Mouse (Mus musculus): Measurements from ENCODE around the gene Ankrd55. TPM values are rescaled to one million over a fixed set of nuclear protein-coding genes. Genes with fewer than 3 reads are reported as not detected.

Gene Ankrd55
- polyA plus RNA-seq, 1 experiment, result not detected

DNA sequence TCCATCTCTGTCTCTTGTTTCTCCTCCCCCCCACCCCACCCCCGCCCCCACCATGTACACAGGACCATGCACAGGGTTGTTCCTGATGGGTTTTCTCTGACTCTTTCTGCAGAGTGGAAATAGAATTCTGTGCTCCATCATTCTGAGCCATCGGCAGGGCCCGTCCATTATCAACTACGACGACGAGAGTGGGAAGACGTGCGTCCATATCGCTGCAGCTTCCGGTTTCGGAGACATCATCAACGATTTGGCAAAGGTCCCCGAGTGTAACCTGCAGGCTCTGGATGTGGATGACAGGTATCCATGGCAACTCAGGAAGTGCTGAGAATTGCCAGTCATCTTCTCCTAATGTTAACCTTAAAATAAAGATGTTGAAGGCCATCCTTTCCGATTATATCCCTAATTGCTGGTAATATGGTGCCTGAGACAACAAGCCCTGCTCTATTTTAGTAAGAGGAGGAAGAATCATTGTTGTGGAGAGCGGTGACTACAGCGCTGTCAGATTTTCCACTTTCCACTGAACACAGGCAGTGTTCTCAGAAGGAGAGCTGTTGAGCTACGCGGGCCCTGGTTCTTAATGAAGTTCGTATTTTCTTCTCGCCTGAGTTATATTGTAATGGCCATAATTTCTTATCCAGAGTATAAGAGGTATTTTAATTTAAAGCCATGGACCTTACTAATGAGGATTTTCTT is 67.7 kb downstream of the Ankrd55 start:
- Histone ChIP-seq H3K4me1 (ENCODE audit: control insufficient read depth) (no peaks in the 10 kb centered on the region), H3K4me3 (replicated peaks) (no peak overlapping the region), H3K36me3 (ENCODE audit: control insufficient read depth) (no peaks in the 10 kb centered on the region)

DNA sequence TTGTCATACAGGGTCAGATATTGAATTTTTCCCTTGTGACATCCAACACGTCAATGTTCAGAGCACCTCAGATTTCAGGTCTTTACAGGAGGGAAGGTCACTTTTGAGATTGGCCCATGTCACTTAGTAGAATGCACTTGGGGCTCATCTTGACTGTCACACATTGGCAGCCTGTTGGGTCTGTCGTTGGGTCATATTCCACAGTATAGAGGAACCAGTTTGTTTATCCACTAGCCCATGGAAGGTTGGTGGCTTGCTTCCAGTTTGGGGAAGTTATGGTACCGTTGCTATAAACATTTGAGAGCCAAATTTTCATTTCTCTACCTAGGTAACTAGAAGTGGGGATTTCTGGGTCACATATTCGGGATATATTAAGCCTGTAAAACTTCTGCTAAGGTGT is 73.3 kb downstream of the Ankrd55 start:
- Histone ChIP-seq H3K4me1 (ENCODE audit: control insufficient read depth) (no peaks in the 10 kb centered on the region), H3K27me3 (ENCODE audit: control insufficient read depth) (no peaks in the 10 kb centered on the region), H3K4me3 (replicated peaks) (no peak overlapping the region), H3K9me3 (ENCODE audit: control insufficient read depth, low read length) (no peaks in the 10 kb centered on the region), H3K36me3 (ENCODE audit: control insufficient read depth) (no peaks in the 10 kb centered on the region)
- TF ChIP-seq GATA1 (IDR thresholded peaks at IDR 0.05; ENCODE audit: low read length) (no peak), TAL1 (IDR thresholded peaks at IDR 0.05; ENCODE audit: low read length) (no peak)

More for the DNA sequence above, 67.7 kb downstream of the Ankrd55 start:
- TF ChIP-seq GATA1 (IDR thresholded peaks at IDR 0.05; ENCODE audit: low read length), result no peak
- no peak for TF ChIP-seq TAL1 (IDR thresholded peaks at IDR 0.05; ENCODE audit: low read length)
- Histone ChIP-seq H3K9me3 (ENCODE audit: control insufficient read depth, low read length) (0 out of 2 replicates have a peak, but pooled peaks cover 2% of the 10 kb centered on the region), H3K27me3 (ENCODE audit: control insufficient read depth) (no peaks in the 10 kb centered on the region)

DNA sequence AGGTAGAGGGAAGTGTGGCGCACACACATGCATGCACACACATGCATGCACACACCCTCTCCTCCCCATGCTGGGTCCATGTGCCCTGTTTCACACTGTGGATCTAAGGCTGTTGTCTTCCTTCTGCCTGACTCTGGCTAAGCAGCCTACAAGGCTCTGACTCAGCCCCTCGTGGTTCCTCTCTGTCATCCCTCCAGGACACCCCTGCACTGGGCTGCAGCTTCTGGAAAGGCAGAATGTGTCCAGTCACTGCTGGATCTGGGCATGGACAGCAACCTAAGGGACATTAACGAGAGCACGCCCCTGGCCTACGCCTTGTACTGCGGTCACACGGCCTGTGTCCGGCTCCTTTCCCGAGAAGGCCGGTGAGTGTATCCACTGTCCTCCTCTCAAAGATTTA is 75.0 kb downstream of the Ankrd55 start:
- no peak overlapping the region for H3K4me3 ChIP-seq (replicated peaks)
- no peaks in the 10 kb centered on the region for H3K4me1 ChIP-seq (ENCODE audit: control insufficient read depth)
- no peaks in the 10 kb centered on the region for H3K36me3 ChIP-seq (ENCODE audit: control insufficient read depth)
- no peaks in the 10 kb centered on the region for H3K9me3 ChIP-seq (ENCODE audit: control insufficient read depth, low read length)
- TF ChIP-seq GATA1 (IDR thresholded peaks at IDR 0.05; ENCODE audit: low read length), result no peak
- no peak for TF ChIP-seq TAL1 (IDR thresholded peaks at IDR 0.05; ENCODE audit: low read length)
- H3K27me3 ChIP-seq (ENCODE audit: control insufficient read depth), result no peaks in the 10 kb centered on the region

DNA sequence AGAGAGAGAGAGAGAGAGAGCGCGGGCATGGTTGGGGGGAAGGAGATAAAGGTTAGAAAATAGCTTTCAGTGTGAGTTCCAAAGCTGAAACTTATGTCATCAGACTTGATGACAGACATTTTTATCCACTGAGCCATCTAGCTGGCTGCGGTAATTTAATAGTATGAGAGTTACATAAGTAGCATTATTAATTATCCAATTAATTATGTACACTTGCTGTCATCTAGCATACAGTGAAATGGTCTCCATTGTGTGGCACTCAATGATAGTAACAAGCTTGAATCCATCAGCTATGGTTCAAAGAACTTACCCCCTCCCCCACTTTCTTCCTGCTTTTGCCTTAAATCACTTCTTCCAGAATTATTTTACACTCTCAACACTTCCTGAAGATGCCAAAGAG is 75.5 kb downstream of the Ankrd55 start:
- Histone ChIP-seq H3K4me3 (replicated peaks) (no peak overlapping the region), H3K9me3 (ENCODE audit: control insufficient read depth, low read length) (no peaks in the 10 kb centered on the region), H3K27me3 (ENCODE audit: control insufficient read depth) (no peaks in the 10 kb centered on the region), H3K36me3 (ENCODE audit: control insufficient read depth) (no peaks in the 10 kb centered on the region), H3K4me1 (ENCODE audit: control insufficient read depth) (no peaks in the 10 kb centered on the region)
- TF ChIP-seq GATA1 (IDR thresholded peaks at IDR 0.05; ENCODE audit: low read length), result no peak

DNA sequence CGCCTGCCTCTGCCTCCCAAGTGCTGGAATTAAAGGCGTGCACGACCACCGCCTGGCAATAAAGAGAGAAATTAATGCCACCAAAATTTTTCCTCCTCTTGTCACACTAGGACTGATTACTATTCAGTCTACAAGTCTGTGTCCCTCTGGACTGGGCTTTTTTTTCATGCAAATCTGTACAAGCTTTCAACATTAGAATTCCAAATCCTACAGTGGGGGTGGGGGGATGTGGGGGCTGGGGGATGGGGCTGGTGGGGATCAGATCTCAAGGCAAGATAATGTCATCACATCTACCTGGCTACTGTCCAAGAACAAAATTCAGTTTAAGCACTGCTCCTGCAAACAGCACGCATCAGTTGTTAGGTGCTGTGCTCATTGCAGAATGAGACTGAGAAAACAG is 76.4 kb downstream of the Ankrd55 start:
- Histone ChIP-seq H3K4me1 (ENCODE audit: control insufficient read depth) (no peaks in the 10 kb centered on the region), H3K27me3 (ENCODE audit: control insufficient read depth) (no peaks in the 10 kb centered on the region), H3K36me3 (ENCODE audit: control insufficient read depth) (no peaks in the 10 kb centered on the region), H3K9me3 (ENCODE audit: control insufficient read depth, low read length) (no peaks in the 10 kb centered on the region), H3K4me3 (replicated peaks) (no peak overlapping the region)
- TF ChIP-seq GATA1 (IDR thresholded peaks at IDR 0.05; ENCODE audit: low read length) (no peak), TAL1 (IDR thresholded peaks at IDR 0.05; ENCODE audit: low read length) (no peak)

DNA sequence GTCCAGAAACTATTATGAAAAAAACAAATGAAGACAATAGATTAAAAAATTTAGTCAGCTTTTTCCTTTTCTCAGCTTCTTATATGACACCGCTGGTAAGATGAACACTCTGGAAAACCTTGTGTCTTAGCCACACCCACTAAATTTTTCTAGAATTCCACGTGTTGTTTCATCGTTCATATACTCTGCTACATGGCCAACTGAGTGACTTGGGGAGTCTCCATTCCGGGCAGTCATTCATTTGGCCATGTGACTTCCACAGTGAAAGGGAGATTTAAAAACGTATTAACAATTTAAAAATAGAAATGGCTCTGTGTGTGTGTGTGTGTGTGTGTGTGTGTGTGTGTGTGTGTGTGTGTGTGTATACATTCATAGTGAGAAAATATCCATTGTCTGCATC is 77.1 kb downstream of the Ankrd55 start:
- no peaks in the 10 kb centered on the region for H3K27me3 ChIP-seq (ENCODE audit: control insufficient read depth)
- H3K4me1 ChIP-seq (ENCODE audit: control insufficient read depth), result no peaks in the 10 kb centered on the region
- TF ChIP-seq GATA1 (IDR thresholded peaks at IDR 0.05; ENCODE audit: low read length) (no peak), TAL1 (IDR thresholded peaks at IDR 0.05; ENCODE audit: low read length) (no peak)
- no peak overlapping the region for H3K4me3 ChIP-seq (replicated peaks)
- no peaks in the 10 kb centered on the region for H3K9me3 ChIP-seq (ENCODE audit: control insufficient read depth, low read length)
- H3K36me3 ChIP-seq (ENCODE audit: control insufficient read depth), result no peaks in the 10 kb centered on the region

DNA sequence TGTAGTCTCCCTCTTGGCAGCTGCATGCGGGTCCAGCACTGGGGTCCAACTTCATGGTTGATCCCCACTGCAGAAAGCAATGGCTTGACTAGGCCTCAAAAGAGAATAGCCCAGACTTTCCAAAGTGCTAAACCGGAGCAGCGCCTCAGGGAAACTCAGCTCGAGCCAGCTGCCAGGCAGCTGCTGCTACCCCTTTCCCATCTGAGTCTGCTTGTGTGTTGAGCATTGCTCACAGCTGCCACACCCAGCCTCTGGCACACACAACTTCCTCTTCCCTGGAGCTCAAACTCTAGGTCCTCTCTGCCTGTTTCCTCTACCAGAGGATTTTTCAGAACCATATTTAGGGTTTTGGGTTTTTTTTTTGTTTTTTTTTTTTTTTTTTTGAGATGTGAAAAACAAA is 77.5 kb downstream of the Ankrd55 start:
- Histone ChIP-seq H3K9me3 (ENCODE audit: control insufficient read depth, low read length) (no peaks in the 10 kb centered on the region), H3K4me3 (replicated peaks) (no peak overlapping the region), H3K27me3 (ENCODE audit: control insufficient read depth) (no peaks in the 10 kb centered on the region), H3K36me3 (ENCODE audit: control insufficient read depth) (no peaks in the 10 kb centered on the region), H3K4me1 (ENCODE audit: control insufficient read depth) (no peaks in the 10 kb centered on the region)
- TF ChIP-seq GATA1 (IDR thresholded peaks at IDR 0.05; ENCODE audit: low read length) (no peak), TAL1 (IDR thresholded peaks at IDR 0.05; ENCODE audit: low read length) (no peak)

DNA sequence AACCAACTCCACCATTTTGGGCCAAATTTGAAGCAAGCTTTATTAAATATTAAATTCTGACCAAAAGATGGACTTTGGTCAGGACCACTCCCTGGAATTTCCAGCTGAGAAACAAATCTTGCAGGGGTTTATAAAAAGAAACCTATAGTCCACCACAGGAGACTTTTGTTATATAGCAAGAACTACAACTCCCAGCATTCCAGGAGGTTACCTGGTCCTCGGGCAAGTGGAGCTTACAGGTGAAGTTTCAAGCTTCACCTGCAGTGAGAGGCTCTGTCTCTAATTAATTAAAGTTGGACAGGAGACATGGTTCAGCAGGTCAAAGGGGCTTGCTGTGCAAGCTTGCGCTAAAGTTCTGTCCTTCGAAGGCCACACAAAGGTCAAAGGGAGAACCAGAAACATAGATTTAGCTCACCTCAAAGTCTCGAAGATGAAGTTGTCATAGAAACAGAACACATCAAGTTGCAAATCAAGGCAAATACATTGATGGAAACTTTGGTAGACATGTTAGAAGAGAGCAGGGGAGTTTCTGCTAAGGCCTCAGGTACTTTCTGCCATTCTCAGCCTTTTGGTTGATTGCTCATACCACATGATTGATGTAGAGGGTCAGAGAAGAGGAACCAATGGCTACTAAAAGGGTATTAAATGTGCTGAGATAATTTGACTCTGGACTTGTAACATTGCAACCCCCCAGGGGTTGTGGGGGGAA is 78.2 kb downstream of the Ankrd55 start:
- H3K27me3 ChIP-seq (ENCODE audit: control insufficient read depth), result no peaks in the 10 kb centered on the region
- no peaks in the 10 kb centered on the region for H3K4me1 ChIP-seq (ENCODE audit: control insufficient read depth)
- no peaks in the 10 kb centered on the region for H3K36me3 ChIP-seq (ENCODE audit: control insufficient read depth)
- TF ChIP-seq TAL1 (IDR thresholded peaks at IDR 0.05; ENCODE audit: low read length) (no peak), GATA1 (IDR thresholded peaks at IDR 0.05; ENCODE audit: low read length) (no peak)
- no peaks in the 10 kb centered on the region for H3K9me3 ChIP-seq (ENCODE audit: control insufficient read depth, low read length)
- H3K4me3 ChIP-seq (replicated peaks), result no peak overlapping the region

DNA sequence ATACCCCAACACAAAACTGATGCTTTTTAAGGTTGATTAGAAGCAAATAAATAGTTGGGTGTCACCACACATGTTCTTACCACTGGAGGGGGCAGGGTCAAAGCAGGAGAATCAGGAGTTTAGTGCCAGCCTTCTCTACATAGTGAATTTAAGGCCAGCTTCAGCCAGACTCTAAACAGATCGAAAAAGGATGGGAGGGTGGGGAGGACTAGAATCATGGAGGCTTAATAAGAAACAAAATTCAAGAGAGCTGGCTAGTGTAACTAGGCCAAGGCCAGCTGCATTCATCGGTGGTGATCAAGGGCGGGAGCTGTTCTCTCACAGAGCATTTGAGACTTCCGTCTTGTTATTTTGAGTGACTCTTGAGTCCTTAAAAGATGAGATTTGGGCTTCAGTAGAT is 83.5 kb downstream of the Ankrd55 start:
- Histone ChIP-seq H3K9me3 (ENCODE audit: control insufficient read depth, low read length) (no peaks in the 10 kb centered on the region), H3K4me1 (ENCODE audit: control insufficient read depth) (no peaks in the 10 kb centered on the region), H3K36me3 (ENCODE audit: control insufficient read depth) (no peaks in the 10 kb centered on the region), H3K4me3 (replicated peaks) (no peak overlapping the region), H3K27me3 (ENCODE audit: control insufficient read depth) (no peaks in the 10 kb centered on the region)
- TF ChIP-seq GATA1 (IDR thresholded peaks at IDR 0.05; ENCODE audit: low read length), result no peak

Measured in erythroblast, embryonic 14.5 days (primary cell).